Mouse (Mus musculus): ENCODE measurements around the gene Cog4. TPM values are rescaled to one million over a fixed set of nuclear protein-coding genes. Genes with fewer than 3 reads are reported as not detected.
"Not testable (repeated sequence)": the region's sequence is repeated elsewhere in the genome, so short reads cannot be mapped to it uniquely, and the experiment has no call there.

Gene Cog4
- polyA plus RNA-seq, 1 experiment = not detected

GRCm38 (mm10) chr8:110847171-110847549, 760 bp downstream of the Cog4 start:
- Histone ChIP-seq H3K4me1 (ENCODE audit: control insufficient read depth, insufficient read depth, low read length) (0 out of 2 replicates have a peak, but pooled peaks cover 2% of the 10 kb centered on the region), H3K4me3 (ENCODE audit: insufficient read depth, low read depth, low read length) (peak overlapping the region; percentile 100), H3K27ac (ENCODE audit: insufficient read depth, low read depth, low read length) (peak overlapping the region; percentile 35)
- under 1% methylated on average over 13 of the region's 13 CpGs for WGBS
- TF ChIP-seq POLR2A (IDR thresholded peaks at IDR 0.05; ENCODE audit: insufficient read depth, low read depth, low read length) (no peak), CTCF (IDR thresholded peaks at IDR 0.05; ENCODE audit: insufficient read depth, low read depth, low read length) (no peak)

GRCm38 (mm10) chr8:110847645-110848495, 1.5 kb downstream of the Cog4 start:
- 0 out of 2 replicates have a peak, but pooled peaks cover 2% of the 10 kb centered on the region for H3K4me1 ChIP-seq (ENCODE audit: control insufficient read depth, insufficient read depth, low read length)
- H3K4me3 ChIP-seq (ENCODE audit: insufficient read depth, low read depth, low read length) = no peak overlapping the region
- WGBS = 52% methylated on average over 14 of the region's 14 CpGs
- no peak overlapping the region for H3K27ac ChIP-seq (ENCODE audit: insufficient read depth, low read depth, low read length)
- TF ChIP-seq POLR2A (IDR thresholded peaks at IDR 0.05; ENCODE audit: insufficient read depth, low read depth, low read length) = no peak
- TF ChIP-seq CTCF (IDR thresholded peaks at IDR 0.05; ENCODE audit: insufficient read depth, low read depth, low read length) = no peak

GRCm38 (mm10) chr8:110851186-110851585, 4.8 kb downstream of the Cog4 start:
- no peaks in the 10 kb centered on the region for H3K4me1 ChIP-seq (ENCODE audit: control insufficient read depth, insufficient read depth, low read length)
- WGBS = 96% methylated on average over 10 of the region's 10 CpGs
- TF ChIP-seq CTCF (IDR thresholded peaks at IDR 0.05; ENCODE audit: insufficient read depth, low read depth, low read length) (no peak), POLR2A (IDR thresholded peaks at IDR 0.05; ENCODE audit: insufficient read depth, low read depth, low read length) (no peak)

GRCm38 (mm10) chr8:110856073-110856472, 9.7 kb downstream of the Cog4 start:
- H3K4me1 ChIP-seq (ENCODE audit: control insufficient read depth, insufficient read depth, low read length) = not testable (repeated sequence)
- WGBS = 93% methylated on average over 4 of the region's 4 CpGs

More at GRCm38 (mm10) chr8:110851186-110851585, 4.8 kb downstream of the Cog4 start:
- Histone ChIP-seq H3K27ac (ENCODE audit: insufficient read depth, low read depth, low read length) (no peak overlapping the region), H3K4me3 (ENCODE audit: insufficient read depth, low read depth, low read length) (no peak overlapping the region)

GRCm38 (mm10) chr8:110856760-110857461, 10.5 kb downstream of the Cog4 start:
- TF ChIP-seq CTCF (IDR thresholded peaks at IDR 0.05; ENCODE audit: insufficient read depth, low read depth, low read length) (no peak), POLR2A (IDR thresholded peaks at IDR 0.05; ENCODE audit: insufficient read depth, low read depth, low read length) (no peak)
- no peaks in the 10 kb centered on the region for H3K4me1 ChIP-seq (ENCODE audit: control insufficient read depth, insufficient read depth, low read length)
- 83% methylated on average over 5 of the region's 5 CpGs for WGBS

More at GRCm38 (mm10) chr8:110856073-110856472, 9.7 kb downstream of the Cog4 start:
- H3K4me3 ChIP-seq (ENCODE audit: insufficient read depth, low read depth, low read length); H3K27ac ChIP-seq (ENCODE audit: insufficient read depth, low read depth, low read length): not testable (repeated sequence)

GRCm38 (mm10) chr8:110859651-110860501, 13.5 kb downstream of the Cog4 start:
- H3K4me1 ChIP-seq (ENCODE audit: control insufficient read depth, insufficient read depth, low read length) = no peaks in the 10 kb centered on the region
- WGBS = 67% methylated on average over 7 of the region's 7 CpGs
- no peak for TF ChIP-seq CTCF (IDR thresholded peaks at IDR 0.05; ENCODE audit: insufficient read depth, low read depth, low read length)
- TF ChIP-seq POLR2A (IDR thresholded peaks at IDR 0.05; ENCODE audit: insufficient read depth, low read depth, low read length) = no peak
- H3K27ac ChIP-seq (ENCODE audit: insufficient read depth, low read depth, low read length) = no peak overlapping the region
- H3K4me3 ChIP-seq (ENCODE audit: insufficient read depth, low read depth, low read length) = no peak overlapping the region

More at GRCm38 (mm10) chr8:110856760-110857461, 10.5 kb downstream of the Cog4 start:
- Histone ChIP-seq H3K4me3 (ENCODE audit: insufficient read depth, low read depth, low read length) (no peak overlapping the region), H3K27ac (ENCODE audit: insufficient read depth, low read depth, low read length) (no peak overlapping the region)

GRCm38 (mm10) chr8:110861347-110862025, 15.1 kb downstream of the Cog4 start:
- not testable (repeated sequence) for H3K27ac ChIP-seq (ENCODE audit: insufficient read depth, low read depth, low read length); H3K4me3 ChIP-seq (ENCODE audit: insufficient read depth, low read depth, low read length); H3K4me1 ChIP-seq (ENCODE audit: control insufficient read depth, insufficient read depth, low read length)
- 97% methylated on average over 7 of the region's 7 CpGs for WGBS

DNA sequence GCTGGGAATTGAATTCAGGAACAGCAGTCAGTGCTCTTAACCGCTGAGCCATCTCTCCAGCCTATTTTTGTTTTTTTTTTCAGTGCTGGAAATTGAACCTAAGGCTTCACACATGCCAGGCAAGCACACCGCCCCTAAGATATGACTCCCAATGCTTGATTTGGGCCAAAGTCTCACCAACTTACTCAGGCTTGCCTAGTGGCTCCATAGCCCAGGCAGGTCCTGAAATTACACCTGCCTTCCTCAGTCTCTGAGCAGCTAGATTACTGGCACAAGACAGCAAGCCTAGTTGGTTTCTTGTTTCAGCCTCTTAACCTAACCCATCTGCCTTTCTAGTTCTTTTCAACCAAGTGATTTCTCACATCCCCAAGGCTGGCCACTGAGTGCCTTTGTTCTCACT, 24.1 kb downstream of the Cog4 start:
- H3K4me3 ChIP-seq (ENCODE audit: insufficient read depth, low read depth, low read length) = no peak overlapping the region

More for the DNA sequence above, 24.1 kb downstream of the Cog4 start:
- TF ChIP-seq POLR2A (IDR thresholded peaks at IDR 0.05; ENCODE audit: insufficient read depth, low read depth, low read length) = no peak
- TF ChIP-seq CTCF (IDR thresholded peaks at IDR 0.05; ENCODE audit: insufficient read depth, low read depth, low read length) = no peak
- 92% methylated on average over 2 of the region's 2 CpGs for WGBS
- H3K4me1 ChIP-seq (ENCODE audit: control insufficient read depth, insufficient read depth, low read length) = no peaks in the 10 kb centered on the region
- H3K27ac ChIP-seq (ENCODE audit: insufficient read depth, low read depth, low read length) = no peak overlapping the region
